Mouse (Mus musculus): ENCODE data around the gene Gfod2. TPM values are rescaled to one million over a fixed set of nuclear protein-coding genes. Genes with fewer than 3 reads are reported as not detected.

The Gfod2 gene
- total RNA-seq, 4 experiments from 2014 or later: 17.8 to 21.3 (median 19.8) TPM

DNA sequence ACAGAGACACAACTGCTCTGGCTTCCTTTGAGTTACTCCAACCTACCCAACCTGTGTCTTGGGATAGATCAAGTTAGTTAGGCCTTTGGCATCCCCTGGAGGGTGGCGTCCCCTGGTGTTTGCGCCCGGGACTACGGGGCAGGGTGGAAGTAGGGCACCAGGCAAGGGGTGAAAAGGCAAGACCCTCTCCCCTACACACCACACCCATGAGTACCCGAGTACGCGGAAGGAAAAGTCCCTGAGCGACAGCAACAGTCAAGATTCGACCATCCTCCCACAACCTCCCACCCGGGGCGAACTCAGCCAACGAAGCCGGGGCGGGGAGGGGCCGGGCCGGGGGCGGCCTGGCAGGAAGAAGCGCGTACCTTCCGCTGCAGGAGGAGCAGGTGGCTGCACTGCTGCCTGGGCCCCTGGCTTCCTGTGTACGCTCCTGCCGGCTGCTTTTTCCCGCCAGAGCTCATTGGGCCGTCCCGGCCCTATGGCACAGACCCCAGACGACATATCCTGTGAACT is 72.6 kb downstream of the Gfod2 start, which contains the start of gene Carmil2:
TSS of gene Carmil2 (plus strand) at position 479 of the 513 bp plus-strand sequence.
- no peak for DNase-seq (ENCODE audit: low spot score in 2 of 2)

- DNase-seq (ENCODE audit: low spot score in 2 of 2): no peak
Observed at GRCm38 (mm10) chr8:105685325-105685724, 73.1 kb downstream of the Gfod2 start.

GRCm38 (mm10) chr8:105677891-105678290 is 80.6 kb downstream of the Gfod2 start:
- no peak for DNase-seq (ENCODE audit: low spot score in 2 of 2)

Other genes starting within 250 kb of the Gfod2 start
- not detected for gene Hsd11b2, start 239.9 kb downstream of the Gfod2 start, total RNA-seq (2022)
- 100 to 1,000 TPM; 258 to 301 (median 285) TPM for gene Atp6v0d1, start 192.6 kb downstream of the Gfod2 start, total RNA-seq (2022)
- gene Ripor1, start 153.4 kb downstream of the Gfod2 start, total RNA-seq (2022): 10 to 100 TPM; 75.4 to 83.7 (median 81.8) TPM
- gene Ctcf, start 122.1 kb downstream of the Gfod2 start, total RNA-seq (2022): 10 to 100 TPM; 67.5 to 77.9 (median 71.5) TPM
- gene Agrp, start 121.3 kb downstream of the Gfod2 start, total RNA-seq (2022): under 1 TPM in 1 of 4 experiments, not detected in 3; 0.79 TPM
- gene Carmil2, start 72.4 kb downstream of the Gfod2 start, total RNA-seq (2022): 10 to 100 TPM; 61.2 to 71.3 (median 68.4) TPM
- 10 to 100 TPM; 42.1 to 47.0 (median 43.1) TPM for gene Acd, start 57.6 kb downstream of the Gfod2 start, total RNA-seq (2022)
- 10 to 100 TPM; 29.4 to 33.7 (median 32.5) TPM for gene Pard6a, start 57.5 kb downstream of the Gfod2 start, total RNA-seq (2022)
- under 1 TPM; 0.41 to 0.78 (median 0.45) TPM for gene 4933405L10Rik, start 51.0 kb downstream of the Gfod2 start, total RNA-seq (2022)
- 10 to 100 TPM; 10.7 to 11.7 (median 11.0) TPM for gene Enkd1, start 50.5 kb downstream of the Gfod2 start, total RNA-seq (2022)
- gene Ranbp10, start 68.7 kb upstream of the Gfod2 start, total RNA-seq (2022): 10 to 100 TPM; 24.0 to 28.4 (median 26.2) TPM
- under 1 TPM in 3 of 4 experiments, not detected in 1; 0.18 to 0.49 (median 0.31) TPM for gene Tsnaxip1, start 69.1 kb upstream of the Gfod2 start, total RNA-seq (2022)
- gene Cenpt, start 94.6 kb upstream of the Gfod2 start, total RNA-seq (2022): 10 to 100 TPM; 11.6 to 18.5 (median 14.0) TPM
- gene Thap11, start 96.5 kb upstream of the Gfod2 start, total RNA-seq (2022): 10 to 100 TPM; 36.4 to 39.7 (median 38.3) TPM
- 10 to 100 TPM; 12.8 to 36.2 (median 22.6) TPM for gene Nutf2, start 101.9 kb upstream of the Gfod2 start, total RNA-seq (2022)
- gene Edc4, start 122.2 kb upstream of the Gfod2 start, total RNA-seq (2022): 10 to 100 TPM; 65.0 to 72.8 (median 69.3) TPM
- gene Nrn1l, start 134.9 kb upstream of the Gfod2 start, total RNA-seq (2022): 1 to 10 TPM in 2 of 4 experiments, under 1 TPM in 1, not detected in 1; 0.92 to 2.9 (median 2.7) TPM
- gene Pskh1, start 141.8 kb upstream of the Gfod2 start, total RNA-seq (2022): 1 to 10 TPM; 7.5 to 9.6 (median 9.1) TPM
- 1 to 10 TPM in 1 of 4 experiments, under 1 TPM in 3; 0.74 to 2.0 (median 0.82) TPM for gene Ctrl, start 175.2 kb upstream of the Gfod2 start, total RNA-seq (2022)
- gene Psmb10, start 179.8 kb upstream of the Gfod2 start, total RNA-seq (2022): 10 to 100 TPM; 59.9 to 90.3 (median 75.5) TPM
- 10 to 100 TPM; 30.9 to 47.5 (median 35.4) TPM for gene Lcat, start 184.7 kb upstream of the Gfod2 start, total RNA-seq (2022)
- 10 to 100 TPM; 19.4 to 24.7 (median 22.1) TPM for gene Slc12a4, start 207.4 kb upstream of the Gfod2 start, total RNA-seq (2022)
- gene Dpep3, start 220.8 kb upstream of the Gfod2 start, total RNA-seq (2022): not detected
- 10 to 100 TPM; 20.5 to 23.4 (median 21.8) TPM for gene Dus2, start 232.7 kb upstream of the Gfod2 start, total RNA-seq (2022)
- not detected for gene Dpep2nb, start 247.3 kb upstream of the Gfod2 start, total RNA-seq (2022)

All from layer of hippocampus, adult 8-10 months (tissue).